In the genomic region with DNA sequence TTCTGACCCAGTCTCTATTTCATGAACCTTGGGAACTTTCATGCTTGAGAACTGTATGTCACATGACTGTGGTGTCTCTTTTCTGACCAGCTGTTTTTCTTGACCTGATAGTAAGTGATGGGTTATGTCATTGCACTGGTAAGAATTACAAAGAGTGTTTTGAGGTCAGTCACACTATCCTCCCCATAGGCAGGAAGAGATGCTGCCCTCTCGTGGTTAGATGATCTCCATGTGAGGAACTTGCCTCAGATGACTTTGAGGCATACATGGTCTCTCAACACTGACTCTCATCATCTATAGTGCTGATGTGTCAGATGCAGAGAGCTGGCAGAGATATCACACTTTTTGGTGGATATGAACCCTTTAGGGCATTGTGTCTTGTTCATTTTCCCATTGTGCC, we compare ENCODE assay signal across 18 mouse cellular contexts. TPM values are rescaled to one million over a fixed set of nuclear protein-coding genes. Genes with fewer than 3 reads are reported as not detected.
DNase-seq lines count a peak whose midpoint lies in the region; ATAC-seq and TF ChIP-seq lines count a peak whose summit lies in the region.
"Had no signal": no experiment of that assay in that cellular context is flagged by ENCODE, and none has a peak within 500 bp of the region (broad histone marks: within the 10 kb centered on the region; RNA-seq: fewer than 3 reads in every experiment).

No protein-coding gene starts in this region.

- no peaks in the 10 kb centered on the region for H3K4me1 ChIP-seq in liver, adult 2 months (ENCODE audit: control insufficient read depth, insufficient read depth, low read length)
- H3K4me1 ChIP-seq in liver, embryonic 12.5 days = no peaks in the 10 kb centered on the region
- H3K4me1 ChIP-seq in G1E (ENCODE audit: insufficient read depth, low read depth, low read length) = no peaks in the 10 kb centered on the region
- H3K4me1 ChIP-seq: embryonic facial prominence, embryonic 13.5 days; forebrain, embryonic 15.5 days; limb, embryonic 13.5 days; neural tube, embryonic 12.5 days had no signal

- H3K4me2 ChIP-seq in liver, embryonic 12.5 days = no peak overlapping the region
- H3K4me2 ChIP-seq: embryonic facial prominence, embryonic 13.5 days; forebrain, embryonic 15.5 days; limb, embryonic 13.5 days; neural tube, embryonic 12.5 days had no signal

- TF ChIP-seq POLR2A in liver, adult 2 months (IDR thresholded peaks at IDR 0.05; ENCODE audit: extremely low read depth, insufficient read depth, low read length) = no peak

- no peak for TF ChIP-seq CTCF in liver, adult 2 months (IDR thresholded peaks at IDR 0.05; ENCODE audit: low read depth, low read length)
- TF ChIP-seq CTCF in G1E (IDR thresholded peaks at IDR 0.05; ENCODE audit: low read depth, low read length) = 0 out of 2 replicates have a peak, but pooled peaks have one; percentile 13

- no peak overlapping the region for H3K9ac ChIP-seq in liver, adult 2 months (ENCODE audit: low read depth, low read length)
- H3K9ac ChIP-seq in liver, embryonic 12.5 days = no peak overlapping the region
- H3K9ac ChIP-seq: embryonic facial prominence, embryonic 13.5 days; forebrain, embryonic 15.5 days; limb, embryonic 13.5 days; neural tube, embryonic 12.5 days had no signal

- WGBS in liver, adult 2 months = 18% methylated on average over 1 of the region's 1 CpGs
- WGBS in liver, embryonic 12.5 days (ENCODE audit: insufficient replicate concordance) = 21% methylated on average over 1 of the region's 1 CpGs

- H3K79me2 ChIP-seq in liver, adult 2 months (ENCODE audit: control insufficient read depth, insufficient read depth, low read length) = no peaks in the 10 kb centered on the region

- no peak overlapping the region for H3K27ac ChIP-seq in liver, adult 2 months (replicated peaks; ENCODE audit: insufficient read depth, low read depth, low read length)
- H3K27ac ChIP-seq in liver, embryonic 12.5 days = no peak overlapping the region
- H3K27ac ChIP-seq: embryonic facial prominence, embryonic 13.5 days; forebrain, embryonic 15.5 days; limb, embryonic 13.5 days; neural tube, embryonic 12.5 days had no signal

- no peaks in the 10 kb centered on the region for H3K36me3 ChIP-seq in liver, adult 2 months (ENCODE audit: control insufficient read depth, insufficient read depth, low read length)
- no peaks in the 10 kb centered on the region for H3K36me3 ChIP-seq in liver, embryonic 12.5 days
- no peaks in the 10 kb centered on the region for H3K36me3 ChIP-seq in G1E (replicated peaks)
- H3K36me3 ChIP-seq: embryonic facial prominence, embryonic 13.5 days; forebrain, embryonic 15.5 days; limb, embryonic 13.5 days; neural tube, embryonic 12.5 days had no signal

- no peak overlapping the region for H3K4me3 ChIP-seq in liver, adult 2 months (ENCODE audit: insufficient read depth, low read depth, low read length)
- no peak overlapping the region for H3K4me3 ChIP-seq in liver, embryonic 12.5 days
- H3K4me3 ChIP-seq in G1E (ENCODE audit: low read depth, low read length) = no peak overlapping the region
- H3K4me3 ChIP-seq: embryonic facial prominence, embryonic 13.5 days; forebrain, embryonic 15.5 days; limb, embryonic 13.5 days; megakaryocyte, embryonic 14.5 days; neural tube, embryonic 12.5 days had no signal

- H3K9me3 ChIP-seq in liver, embryonic 12.5 days (replicated peaks) = no peaks in the 10 kb centered on the region
- H3K9me3 ChIP-seq in G1E (replicated peaks) = no peaks in the 10 kb centered on the region
- H3K9me3 ChIP-seq: embryonic facial prominence, embryonic 13.5 days; forebrain, embryonic 15.5 days; limb, embryonic 13.5 days; megakaryocyte, embryonic 14.5 days; neural tube, embryonic 12.5 days had no signal

- no peaks in the 10 kb centered on the region for H3K27me3 ChIP-seq in liver, adult 2 months (ENCODE audit: control insufficient read depth, insufficient read depth, low read length)
- no peaks in the 10 kb centered on the region for H3K27me3 ChIP-seq in liver, embryonic 12.5 days (replicated peaks)
- H3K27me3 ChIP-seq in G1E (ENCODE audit: insufficient read depth, low read length) = no peaks in the 10 kb centered on the region
- H3K27me3 ChIP-seq: embryonic facial prominence, embryonic 13.5 days; forebrain, embryonic 15.5 days; limb, embryonic 13.5 days; megakaryocyte, embryonic 14.5 days; neural tube, embryonic 12.5 days had no signal

- ATAC-seq in liver, embryonic 12.5 days = no peak
- ATAC-seq in G1E (ENCODE audit: extremely low read depth, insufficient number of reproducible peaks, low FRiP score, poor library complexity, severe bottlenecking) = no peak
- peak; percentile 40; the same call in 1 of the 2 replicates for ATAC-seq in megakaryocyte, adult 5-6 weeks (ENCODE audit: poor library complexity, severe bottlenecking)
- ATAC-seq: forebrain, embryonic 15.5 days had no signal

- DNase-seq in liver, adult 2 months (ENCODE audit: extremely low read depth, low read depth, low spot score) = peak; percentile 5
- peak; percentile 46 for DNase-seq in A20 (ENCODE audit: low read depth, low spot score)
- DNase-seq in G1E (ENCODE audit: low spot score) = no peak
- no peak for DNase-seq in yolk sac, embryonic 10.5 days (ENCODE audit: low spot score)
- no peak for DNase-seq in right cerebral cortex, adult 2 months (ENCODE audit: low spot score in 2 of 2)
- DNase-seq: cerebellum, postnatal 14 days; kidney, adult 9 months; right cerebral cortex, postnatal 14 days had no signal

RNA-seq across cellular contexts. Expression of a gene that starts 5.8 kb away (rescaled TPM):
- 0.09 and 0.13 TPM in 2 replicates for total RNA-seq in liver, adult 2 months (2014; rRNA removed)
- 0.07 TPM in 1 of 2 replicates, not detected in the other for polyA plus RNA-seq in liver, adult 2 months (2012; rRNA removed)
- 0.15 and 0.18 TPM in 2 replicates for polyA plus RNA-seq in liver, embryonic 12.5 days (2016; fragmentation: Nextera tagmentation; extraction: Ambion mirVana)
- 0.53 and 1.2 TPM in 2 replicates for total RNA-seq in G1E (2014; fragmentation: Nextera tagmentation)
- 4.8 and 4.9 TPM in 2 replicates for total RNA-seq in G1E (2017)
- not detected in 2 replicates for polyA plus RNA-seq in G1E (2012)
- total RNA-seq in megakaryocyte, adult 5-6 weeks (2015) = 112 and 120 TPM in 2 replicates
- total RNA-seq in megakaryocyte, adult 5-6 weeks (2017) = 89.0 and 89.6 TPM in 2 replicates
- total RNA-seq: layer of hippocampus, postnatal 10 days had no signal
- polyA plus RNA-seq: embryonic facial prominence, embryonic 13.5 days; forebrain, embryonic 15.5 days; limb, embryonic 13.5 days; neural tube, embryonic 12.5 days had no signal

RNA-seq across cellular contexts. Expression of a gene that starts 11.6 kb away (rescaled TPM):
- total RNA-seq in liver, adult 2 months (2014; rRNA removed) = 0.09 TPM in 1 of 2 replicates, not detected in the other
- polyA plus RNA-seq in liver, adult 2 months (2012; rRNA removed) = 0.20 TPM in 1 of 2 replicates, not detected in the other
- 0.12 and 0.20 TPM in 2 replicates for polyA plus RNA-seq in liver, embryonic 12.5 days (2016; fragmentation: Nextera tagmentation; extraction: Ambion mirVana)
- total RNA-seq in G1E (2014; fragmentation: Nextera tagmentation) (not detected in 2 replicates), G1E (2017) (1.9 and 2.1 TPM in 2 replicates)
- not detected in 2 replicates for polyA plus RNA-seq in G1E (2012)
- total RNA-seq in megakaryocyte, adult 5-6 weeks (2015) = 132 and 138 TPM in 2 replicates
- 123 and 141 TPM in 2 replicates for total RNA-seq in megakaryocyte, adult 5-6 weeks (2017)
- total RNA-seq: granulocyte monocyte progenitor cell, adult 5-6 weeks; layer of hippocampus, postnatal 10 days had no signal
- polyA plus RNA-seq: embryonic facial prominence, embryonic 13.5 days; forebrain, embryonic 15.5 days; neural tube, embryonic 12.5 days had no signal

RNA-seq across cellular contexts. Expression of a gene that starts 58.9 kb away (rescaled TPM):
- total RNA-seq in liver, adult 2 months (2014; rRNA removed) = 2.7 and 4.0 TPM in 2 replicates
- 0.50 and 1.3 TPM in 2 replicates for polyA plus RNA-seq in liver, adult 2 months (2012; rRNA removed)
- 0.35 and 0.44 TPM in 2 replicates for polyA plus RNA-seq in liver, embryonic 12.5 days (2016; fragmentation: Nextera tagmentation; extraction: Ambion mirVana)
- total RNA-seq in G1E (2014; fragmentation: Nextera tagmentation) (0.83 TPM in 1 of 2 replicates, not detected in the other), G1E (2017) (0.76 and 0.99 TPM in 2 replicates)
- polyA plus RNA-seq in G1E (2012) = not detected in 2 replicates
- total RNA-seq in megakaryocyte, adult 5-6 weeks (2015) = 119 and 123 TPM in 2 replicates
- 111 and 114 TPM in 2 replicates for total RNA-seq in megakaryocyte, adult 5-6 weeks (2017)
- total RNA-seq: hematopoietic stem cell, adult 5-6 weeks had no signal
- polyA plus RNA-seq: forebrain, embryonic 15.5 days; neural tube, embryonic 12.5 days had no signal

Comparison
In these comparisons a context has a peak if more than half of its experiments do, and no peak if none do; other contexts are left out.
1. DNase-seq: peak in liver, adult 2 months (single experiment) and A20 (single experiment); none in G1E (single experiment), yolk sac, embryonic 10.5 days (single experiment) and right cerebral cortex, adult 2 months (0 of 2).
2. RNA of a gene that starts 5.8 kb away (total RNA-seq): 89.0 to 120 TPM in megakaryocyte, adult 5-6 weeks; 0.53 to 4.9 TPM in G1E and 0.09 to 0.13 TPM in liver, adult 2 months; every median in the first group is over 10 times any median in the second.
3. RNA of a gene that starts 11.6 kb away (total RNA-seq): 123 to 141 TPM in megakaryocyte, adult 5-6 weeks; 1.9 to 2.1 TPM in G1E and 0.09 TPM in liver, adult 2 months; every median in the first group is over 10 times any median in the second.
4. RNA of a gene that starts 58.9 kb away (total RNA-seq): 111 to 123 TPM in megakaryocyte, adult 5-6 weeks; 2.7 to 4.0 TPM in liver, adult 2 months and 0.76 to 0.99 TPM in G1E; every median in the first group is over 10 times any median in the second.